Mouse (Mus musculus): ENCODE results near the gene Scfd2.

- TF ChIP-seq TAL1 (IDR thresholded peaks at IDR 0.05; ENCODE audit: low read length) (no peak), GATA1 (IDR thresholded peaks at IDR 0.05; ENCODE audit: low read length) (no peak)
Observed at GRCm38 (mm10) chr5:74278428-74278827, 253.1 kb downstream of the Scfd2 start.

Measured in erythroblast, embryonic 14.5 days (primary cell).